In the genomic region with DNA sequence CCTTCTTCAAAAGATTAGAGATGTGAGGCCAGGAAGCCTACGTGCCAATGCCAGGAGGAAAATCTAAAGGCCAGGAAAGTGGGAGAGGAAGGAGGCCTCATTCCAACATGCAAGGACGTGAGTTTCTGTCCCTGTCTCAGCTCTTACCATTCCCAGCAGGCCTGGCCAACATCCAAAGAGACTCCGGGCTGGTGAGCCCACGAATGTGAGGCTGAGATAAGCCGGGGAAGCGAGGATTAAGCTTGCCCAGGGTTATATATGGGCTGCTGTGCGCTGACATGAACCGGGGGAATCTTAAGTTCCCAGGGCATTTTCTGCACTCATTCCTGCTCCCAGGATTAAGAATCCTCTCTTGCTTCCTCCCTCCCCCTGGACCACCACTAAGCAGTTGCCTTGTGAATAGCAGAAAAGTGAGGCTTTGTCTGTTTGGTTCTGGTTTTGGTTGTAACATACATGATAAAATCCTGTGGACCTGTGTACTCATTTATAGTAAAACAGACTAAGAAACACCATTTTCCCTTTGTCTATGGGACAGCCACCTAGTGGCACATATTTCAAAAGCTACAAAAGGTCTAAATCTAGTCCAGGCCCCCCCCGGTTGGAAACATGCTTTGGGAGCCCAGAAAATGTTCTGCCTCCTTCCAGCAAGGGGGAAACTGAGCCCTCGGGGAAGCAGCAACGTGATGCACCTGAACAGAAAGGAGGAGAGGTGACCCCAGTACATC, we compare ENCODE assay signal across 8 mouse cellular contexts.
DNase-seq lines count a peak whose midpoint lies in the region; ATAC-seq lines count a peak whose summit lies in the region.

No protein-coding gene starts in this region.

- 21% methylated on average over 11 of the region's 11 CpGs for WGBS in heart, embryonic 10.5 days
- 34% methylated on average over 11 of the region's 11 CpGs for WGBS in liver, embryonic 16.5 days (ENCODE audit: insufficient replicate concordance)

- H3K4me1 ChIP-seq in heart, embryonic 10.5 days, result peaks cover 73% of the 10 kb centered on the region
- peaks cover 44% of the 10 kb centered on the region for H3K4me1 ChIP-seq in liver, embryonic 16.5 days (ENCODE audit: control insufficient read depth, low read depth, low read length)

- peak overlapping the region; percentile 2; the same call in 1 of the 2 replicates for H3K9ac ChIP-seq in liver, embryonic 16.5 days (ENCODE audit: low read depth, low read length)

- ATAC-seq in liver, embryonic 16.5 days (ENCODE audit: low read depth), result peak; percentile 71

- H3K27me3 ChIP-seq in heart, embryonic 10.5 days (ENCODE audit: insufficient read depth, poor library complexity, severe bottlenecking), result no peaks in the 10 kb centered on the region
- H3K27me3 ChIP-seq in liver, embryonic 16.5 days (ENCODE audit: control insufficient read depth, insufficient read depth, low read depth, low read length), result no peaks in the 10 kb centered on the region

- DNase-seq in embryo, embryonic 10 days (ENCODE audit: low spot score), result peak; percentile 20
- no peak for DNase-seq in embryo, embryonic 11 days
- DNase-seq in lung, postnatal 14 days, result peak; percentile 3
- DNase-seq in lung, postnatal 25 days (ENCODE audit: low spot score), result no peak
- DNase-seq in heart, embryonic 10.5 days (ENCODE audit: low spot score), result peak; percentile 88
- DNase-seq in testis, postnatal 10 days (ENCODE audit: low spot score), result peak; percentile 71
- DNase-seq in gastrocnemius, postnatal 4 days (ENCODE audit: low spot score in 2 of 2), result no peak

- H3K36me3 ChIP-seq in heart, embryonic 10.5 days, result peaks cover 4% of the 10 kb centered on the region; the same call in 1 of the 2 replicates
- no peaks in the 10 kb centered on the region for H3K36me3 ChIP-seq in liver, embryonic 16.5 days (ENCODE audit: control insufficient read depth, insufficient read depth)

- H3K27ac ChIP-seq in heart, embryonic 10.5 days, result peak overlapping the region; percentile 86
- H3K27ac ChIP-seq in liver, embryonic 16.5 days (ENCODE audit: low read length), result peak overlapping the region; percentile 63

- H3K4me2 ChIP-seq in liver, embryonic 16.5 days (ENCODE audit: low read depth, low read length), result peak overlapping the region; percentile 47

- H3K9me3 ChIP-seq in heart, embryonic 10.5 days, result no peaks in the 10 kb centered on the region
- no peaks in the 10 kb centered on the region; the same call in 1 of the 2 replicates for H3K9me3 ChIP-seq in liver, embryonic 16.5 days (replicated peaks; ENCODE audit: control insufficient read depth, low read length)

- peak overlapping the region; percentile 5; the same call in 1 of the 2 replicates for H3K4me3 ChIP-seq in heart, embryonic 10.5 days
- H3K4me3 ChIP-seq in liver, embryonic 16.5 days (ENCODE audit: low read depth, low read length), result peak overlapping the region; percentile 31

Comparison
In these comparisons a context has a peak if more than half of its experiments do, and no peak if none do; other contexts are left out.
1. DNase-seq: peak in embryo, embryonic 10 days (single experiment), lung, postnatal 14 days (single experiment), heart, embryonic 10.5 days (single experiment) and testis, postnatal 10 days (single experiment); none in embryo, embryonic 11 days (single experiment), lung, postnatal 25 days (single experiment) and gastrocnemius, postnatal 4 days (0 of 2).